Mouse (Mus musculus) embryonic fibroblast, embryonic 13.5 days (primary cell): Measurements from ENCODE around the gene Acr.

Source experiments
- CTCF ChIP-seq: IDR thresholded peaks from 2 replicates; pipeline ENCODE4 v1.5.1; 2011; ENCODE audit warnings: mild to moderate bottlenecking, control low read depth, low read length, moderate library complexity, borderline replicate concordance; ENCODE audit not compliant: insufficient read depth
- POLR2A ChIP-seq: IDR thresholded peaks from 2 replicates; pipeline ENCODE4 v1.6.1; 2011; ENCODE audit warnings: low read depth, mild to moderate bottlenecking, control low read depth, low read length, moderate library complexity

DNA sequence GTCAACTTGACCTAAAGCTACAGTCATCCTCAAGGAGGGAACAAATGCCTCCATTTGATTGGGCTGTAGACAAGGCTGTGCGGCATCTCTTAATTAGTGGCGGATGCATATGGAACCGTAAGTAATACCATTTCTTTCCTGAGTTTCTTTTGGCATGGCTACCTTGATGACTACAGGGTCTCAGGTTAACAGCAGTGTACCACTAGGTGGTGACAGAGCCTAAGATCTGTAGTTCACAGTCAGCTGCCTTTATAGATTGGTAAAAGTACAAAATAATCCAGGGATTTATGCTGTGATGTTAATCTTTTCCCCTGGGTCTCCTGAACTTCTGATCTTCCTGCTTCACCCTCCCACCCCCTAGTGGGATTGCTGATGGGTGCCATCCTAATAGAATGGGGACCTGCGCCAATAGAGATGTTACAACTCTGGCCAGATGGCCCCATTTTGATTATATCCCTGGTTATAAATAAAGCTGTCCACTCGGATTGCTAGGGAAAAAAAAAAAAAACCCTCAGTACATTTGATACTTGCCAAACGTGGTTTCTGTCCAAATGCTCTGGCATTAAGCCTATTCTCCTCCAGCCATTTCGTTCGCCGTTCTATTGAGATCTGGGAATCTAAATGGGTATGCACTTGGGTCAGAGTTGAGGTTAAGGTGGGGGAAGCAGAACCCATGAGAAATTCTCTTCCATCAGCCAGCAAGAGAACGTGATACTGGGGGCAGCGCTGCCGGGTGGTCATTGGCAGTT lies 37.9 kb downstream of the Acr start:
- no peak for TF ChIP-seq CTCF
- no peak for TF ChIP-seq POLR2A
